Mouse (Mus musculus) gastrocnemius, adult 18-20 months (tissue): ENCODE data around the gene Entpd2. TPM values are rescaled to one million over a fixed set of nuclear protein-coding genes. Genes with fewer than 3 reads are reported as not detected.
"Not testable (repeated sequence)": the region's sequence is repeated elsewhere in the genome, so short reads cannot be mapped to it uniquely, and the experiment has no call there.

Experiments
- DNase-seq: peaks from one replicate; pipeline ENCODE4 v3.0.0; 2021; ENCODE audit warnings: low spot score
- total RNA-seq, 2 experiments: library from RNA; stranded (reverse); gene quantifications; 2 replicates each; pipeline ENCODE4 v1.2.3; 2021

The Entpd2 gene
- total RNA-seq, 2 experiments from 2014 or later: 6.2 to 8.3 TPM

GRCm38 (mm10) chr2:25391266-25391665 lies 4.4 kb upstream of the Entpd2 start:
- DNase-seq: no peak

GRCm38 (mm10) chr2:25394281-25395221 lies 1.1 kb upstream of the Entpd2 start:
- DNase-seq: peak; percentile 76

GRCm38 (mm10) chr2:25396597-25396983 lies 916 bp downstream of the Entpd2 start:
- no peak for DNase-seq

GRCm38 (mm10) chr2:25397010-25397409 lies 1.3 kb downstream of the Entpd2 start:
- DNase-seq: no peak

- DNase-seq: no peak
Observed at GRCm38 (mm10) chr2:25398065-25398464, 2.4 kb downstream of the Entpd2 start.

- DNase-seq: no peak
Observed at GRCm38 (mm10) chr2:25399051-25399450, 3.4 kb downstream of the Entpd2 start, which contains the start of gene Npdc1. Gene Npdc1, plus strand, starts transcription at chr2:25399351.

GRCm38 (mm10) chr2:25400291-25400690 lies 4.6 kb downstream of the Entpd2 start:
- DNase-seq: peak; percentile 80

GRCm38 (mm10) chr2:25400764-25401163 lies 5.1 kb downstream of the Entpd2 start:
- peak; percentile 62 for DNase-seq

GRCm38 (mm10) chr2:25402377-25402971 lies 6.8 kb downstream of the Entpd2 start:
- peak; percentile 38 for DNase-seq

- DNase-seq: peak; percentile 61
Observed at GRCm38 (mm10) chr2:25402972-25403601, 7.4 kb downstream of the Entpd2 start.

GRCm38 (mm10) chr2:25403994-25404393 lies 8.3 kb downstream of the Entpd2 start:
- DNase-seq: no peak

- DNase-seq: no peak
Observed at GRCm38 (mm10) chr2:25408908-25409307, 13.2 kb downstream of the Entpd2 start.

- not testable (repeated sequence) for DNase-seq
Observed at GRCm38 (mm10) chr2:25413436-25413835, 17.8 kb downstream of the Entpd2 start.

- peak; percentile 41 for DNase-seq
Observed at GRCm38 (mm10) chr2:25417426-25417825, 21.8 kb downstream of the Entpd2 start.

- peak; percentile 34 for DNase-seq
Observed at GRCm38 (mm10) chr2:25421896-25422295, 26.2 kb downstream of the Entpd2 start.

- DNase-seq: peak; percentile 20
Observed at GRCm38 (mm10) chr2:25422587-25423410, 27.1 kb downstream of the Entpd2 start, which contains the start of gene Fut7. Gene Fut7, plus strand, starts transcription at chr2:25423267.

GRCm38 (mm10) chr2:25423626-25424025 lies 28.0 kb downstream of the Entpd2 start:
- no peak for DNase-seq

- no peak for DNase-seq
Observed at GRCm38 (mm10) chr2:25425481-25425880, 29.8 kb downstream of the Entpd2 start.

GRCm38 (mm10) chr2:25426721-25427191 lies 31.1 kb downstream of the Entpd2 start:
- DNase-seq: peak; percentile 71

GRCm38 (mm10) chr2:25427256-25427655 lies 31.6 kb downstream of the Entpd2 start:
- no peak for DNase-seq
